26 mouse cellular contexts compared by ENCODE assay signal in the genomic region with DNA sequence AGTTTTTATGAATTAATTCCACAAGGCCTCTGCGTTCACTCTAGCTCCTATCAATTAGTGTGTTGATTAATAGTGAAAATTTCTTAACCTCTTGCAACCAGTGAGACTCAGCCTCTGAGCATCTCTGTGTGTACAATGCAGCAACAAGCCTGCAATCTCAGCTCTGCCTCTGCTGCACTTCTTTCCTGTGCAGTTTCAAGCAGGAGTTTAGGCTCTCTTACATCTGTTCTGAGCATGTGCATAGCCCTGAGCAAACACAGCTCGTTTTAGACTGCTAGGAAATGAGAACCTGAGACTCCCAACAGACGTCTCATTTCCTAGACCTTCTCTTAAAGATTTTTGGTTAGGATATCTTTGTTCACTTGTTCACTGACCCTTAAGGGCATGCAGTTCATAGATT.
A peak's percentile ranks its signal among the peaks of the same experiment; 100 is the strongest.
DNase-seq lines count a peak whose midpoint lies in the region; ATAC-seq and TF ChIP-seq lines count a peak whose summit lies in the region.
"Had no signal": no experiment of that assay in that cellular context is flagged by ENCODE, and none has a peak within 500 bp of the region (broad histone marks: within the 10 kb centered on the region; RNA-seq: fewer than 3 reads in every experiment).

No protein-coding gene starts in this region.

- no peaks in the 10 kb centered on the region for H3K9me3 ChIP-seq in embryonic facial prominence, embryonic 11.5 days (replicated peaks; ENCODE audit: control insufficient read depth, low read length)
- no peaks in the 10 kb centered on the region for H3K9me3 ChIP-seq in embryonic facial prominence, embryonic 10.5 days
- no peaks in the 10 kb centered on the region for H3K9me3 ChIP-seq in hindbrain, embryonic 16.5 days (ENCODE audit: control insufficient read depth, low read length)
- H3K9me3 ChIP-seq in hindbrain, postnatal 0 days (ENCODE audit: low read length), result no peaks in the 10 kb centered on the region
- H3K9me3 ChIP-seq: embryonic facial prominence, embryonic 13.5 days; forebrain, embryonic 13.5 days; G1E; intestine, embryonic 15.5 days had no signal

- no peaks in the 10 kb centered on the region for H3K27me3 ChIP-seq in embryonic facial prominence, embryonic 11.5 days (ENCODE audit: control insufficient read depth, insufficient read depth, low read length)
- H3K27me3 ChIP-seq in embryonic facial prominence, embryonic 10.5 days (replicated peaks; ENCODE audit: low read depth, poor library complexity, severe bottlenecking), result no peaks in the 10 kb centered on the region
- H3K27me3 ChIP-seq in hindbrain, embryonic 16.5 days (replicated peaks; ENCODE audit: control insufficient read depth, insufficient read depth, low read length), result no peaks in the 10 kb centered on the region
- H3K27me3 ChIP-seq in hindbrain, postnatal 0 days (ENCODE audit: insufficient read depth, low read length), result no peaks in the 10 kb centered on the region
- H3K27me3 ChIP-seq: CH12.LX; embryonic facial prominence, embryonic 13.5 days; forebrain, embryonic 13.5 days; intestine, embryonic 15.5 days; Patski had no signal

- H3K36me3 ChIP-seq in embryonic facial prominence, embryonic 11.5 days (replicated peaks; ENCODE audit: control insufficient read depth, insufficient read depth, low read depth, low read length), result no peaks in the 10 kb centered on the region
- 0 out of 2 replicates have a peak, but pooled peaks cover 5% of the 10 kb centered on the region for H3K36me3 ChIP-seq in embryonic facial prominence, embryonic 10.5 days (replicated peaks)
- no peaks in the 10 kb centered on the region for H3K36me3 ChIP-seq in hindbrain, embryonic 16.5 days (ENCODE audit: control insufficient read depth, insufficient read depth, low read length)
- peaks cover 4% of the 10 kb centered on the region; the same call in 1 of the 2 replicates for H3K36me3 ChIP-seq in hindbrain, postnatal 0 days (ENCODE audit: insufficient read depth, low read length)

- WGBS in embryonic facial prominence, embryonic 11.5 days, result 14% methylated on average over 3 of the region's 3 CpGs
- WGBS in embryonic facial prominence, embryonic 10.5 days, result 33% methylated on average over 3 of the region's 3 CpGs
- WGBS in hindbrain, embryonic 16.5 days, result 31% methylated on average over 3 of the region's 3 CpGs
- 47% methylated on average over 3 of the region's 3 CpGs for whole genome bisulfite sequencing in hindbrain, postnatal 0 days

- TF ChIP-seq CTCF in hindbrain, postnatal 0 days (IDR thresholded peaks at IDR 0.05; ENCODE audit: low read depth), result no peak

- no peaks in the 10 kb centered on the region for H3K4me1 ChIP-seq in embryonic facial prominence, embryonic 11.5 days (ENCODE audit: control insufficient read depth, insufficient read depth, low read length)
- peaks cover 7% of the 10 kb centered on the region; the same call in 1 of the 2 replicates for H3K4me1 ChIP-seq in embryonic facial prominence, embryonic 10.5 days
- no peaks in the 10 kb centered on the region for H3K4me1 ChIP-seq in hindbrain, embryonic 16.5 days (ENCODE audit: control insufficient read depth, insufficient read depth, low read depth, low read length)
- H3K4me1 ChIP-seq in hindbrain, postnatal 0 days (ENCODE audit: insufficient read depth, low read length), result no peaks in the 10 kb centered on the region
- H3K4me1 ChIP-seq: forebrain, embryonic 13.5 days; intestine, embryonic 15.5 days had no signal

- DNase-seq in embryonic facial prominence, embryonic 11.5 days (ENCODE audit: low spot score), result peak; percentile 40
- no peak for DNase-seq in embryonic facial prominence, embryonic 10.5 days (ENCODE audit: low spot score)
- no peak for DNase-seq in hindbrain, postnatal 0 days (ENCODE audit: low spot score)
- DNase-seq in retina, postnatal 1 day, result peak; percentile 14
- no peak for DNase-seq in retina, embryonic 14.5 days (ENCODE audit: low spot score)
- DNase-seq: adrenal gland, postnatal 10 days; adrenal gland, postnatal 36 days; B cell, adult 2 months; cerebellum, adult 18-20 months; cerebellum, adult 9-10 months; cerebellum, postnatal 14 days; forebrain, postnatal 0 days; gastrocnemius, adult 2 months; gastrocnemius, postnatal 14 days; heart, adult 11 months; kidney, adult 11 months had no signal

- H3K27ac ChIP-seq in embryonic facial prominence, embryonic 11.5 days (replicated peaks; ENCODE audit: low read depth, low read length), result no peak overlapping the region
- H3K27ac ChIP-seq in embryonic facial prominence, embryonic 10.5 days (replicated peaks), result no peak overlapping the region
- H3K27ac ChIP-seq in hindbrain, embryonic 16.5 days (ENCODE audit: low read depth, low read length), result no peak overlapping the region
- no peak overlapping the region for H3K27ac ChIP-seq in hindbrain, postnatal 0 days
- H3K27ac ChIP-seq: embryonic facial prominence, embryonic 13.5 days; forebrain, embryonic 13.5 days; gastrocnemius, adult 2 months; hindbrain, embryonic 14.5 days; intestine, embryonic 15.5 days had no signal

- H3K4me3 ChIP-seq in embryonic facial prominence, embryonic 11.5 days (ENCODE audit: low read depth, low read length), result no peak overlapping the region
- H3K4me3 ChIP-seq in embryonic facial prominence, embryonic 10.5 days, result no peak overlapping the region
- no peak overlapping the region for H3K4me3 ChIP-seq in hindbrain, embryonic 16.5 days (ENCODE audit: low read length)
- no peak overlapping the region for H3K4me3 ChIP-seq in hindbrain, postnatal 0 days (ENCODE audit: low read length)
- H3K4me3 ChIP-seq: embryonic facial prominence, embryonic 13.5 days; erythroblast, embryonic 14.5 days; forebrain, embryonic 13.5 days; gastrocnemius, adult 2 months; intestine, embryonic 15.5 days had no signal

- no peak overlapping the region for H3K4me2 ChIP-seq in embryonic facial prominence, embryonic 11.5 days (ENCODE audit: low read depth, low read length)
- no peak overlapping the region for H3K4me2 ChIP-seq in hindbrain, embryonic 16.5 days (ENCODE audit: low read length)
- no peak overlapping the region for H3K4me2 ChIP-seq in hindbrain, postnatal 0 days (ENCODE audit: low read depth, low read length)
- H3K4me2 ChIP-seq: embryonic facial prominence, embryonic 13.5 days; forebrain, embryonic 13.5 days; heart, embryonic 11.5 days; hindbrain, embryonic 14.5 days; intestine, embryonic 15.5 days had no signal

- H3K9ac ChIP-seq in embryonic facial prominence, embryonic 11.5 days (replicated peaks; ENCODE audit: low read length), result no peak overlapping the region
- no peak overlapping the region for H3K9ac ChIP-seq in hindbrain, embryonic 16.5 days (ENCODE audit: low read depth, low read length)
- no peak overlapping the region for H3K9ac ChIP-seq in hindbrain, postnatal 0 days (replicated peaks; ENCODE audit: low read length)
- H3K9ac ChIP-seq: embryonic facial prominence, embryonic 13.5 days; forebrain, embryonic 13.5 days; forebrain, postnatal 0 days; hindbrain, embryonic 14.5 days; intestine, embryonic 15.5 days had no signal

- 0 out of 2 replicates have a peak, but pooled peaks have one; percentile 59 for ATAC-seq in embryonic facial prominence, embryonic 11.5 days (replicated peaks; ENCODE audit: insufficient number of reproducible peaks, low FRiP score, low TSS enrichment, low read depth)
- 0 out of 2 replicates have a peak, but pooled peaks have one; percentile 27 for ATAC-seq in hindbrain, embryonic 16.5 days
- no peak for ATAC-seq in hindbrain, postnatal 0 days
- ATAC-seq: forebrain, postnatal 0 days; intestine, embryonic 15.5 days; Patski had no signal

Comparison
In these comparisons a context has a peak if more than half of its experiments do, and no peak if none do; other contexts are left out.
1. DNase-seq: peak in embryonic facial prominence, embryonic 11.5 days (single experiment) and retina, postnatal 1 day (single experiment); none in embryonic facial prominence, embryonic 10.5 days (single experiment), hindbrain, postnatal 0 days (single experiment) and retina, embryonic 14.5 days (single experiment).